In genomic region chr12:78225707-78226518, GRCm38 (mm10) we compare ENCODE assay signal across 8 mouse cellular contexts. TPM values are rescaled to one million over a fixed set of nuclear protein-coding genes. Genes with fewer than 3 reads are reported as not detected.
DNase-seq lines count a peak whose midpoint lies in the region; ATAC-seq lines count a peak whose summit lies in the region.

Gene Gphn, plus strand, starts transcription at chr12:78226379.

- peak; percentile 86 for DNase-seq in adipocyte (ENCODE audit: low spot score)
- peak; percentile 92 for DNase-seq in embryo, embryonic 10 days (ENCODE audit: low spot score)
- DNase-seq in gastrocnemius, postnatal 10 days: peak; percentile 84
- DNase-seq in induced T-regulatory cell, adult 2 months (ENCODE audit: low read depth): peak; percentile 86
- DNase-seq in left cerebral cortex, postnatal 10 days (ENCODE audit: extremely low spot score in 1 of 2, low spot score in 2 of 2): peak; percentile 91 to 95
- peak; percentile 91 for DNase-seq in right cerebral cortex, postnatal 25 days
- peak; percentile 89 for DNase-seq in yolk sac, embryonic 10.5 days (ENCODE audit: low spot score)

- ATAC-seq in megakaryocyte-erythroid progenitor cell, adult 5-6 weeks (replicated peaks; ENCODE audit: low FRiP score, low TSS enrichment, poor library complexity, severe bottlenecking): peak; percentile 89

- intact Hi-C loops in left cerebral cortex, postnatal 10 days (cut with DNase I): loop anchor here (10.0 kb wide), 1 partner anchor 131 kb away; no protein-coding TSS in a partner anchor

RNA-seq across cellular contexts. Expression of gene Gphn, which starts in this region (rescaled TPM):
- 10 to 100 TPM; 24.0 to 24.4 TPM for total RNA-seq in gastrocnemius, postnatal 10 days (2021)
- 10 to 100 TPM; 78.9 to 81.8 TPM for total RNA-seq in left cerebral cortex, postnatal 10 days (2021)
- total RNA-seq in megakaryocyte-erythroid progenitor cell, adult 5-6 weeks (2014; fragmentation: Nextera tagmentation): 8.4 and 14.0 TPM in 2 replicates
- 10.9 and 11.1 TPM in 2 replicates for total RNA-seq in megakaryocyte-erythroid progenitor cell, adult 5-6 weeks (2017)

Comparison
In these comparisons a context has a peak if more than half of its experiments do, and no peak if none do; other contexts are left out.
1. Peak in every context shown above with its lines: DNase-seq and ATAC-seq.